Mouse (Mus musculus): ENCODE results near the gene Ky. TPM values are rescaled to one million over a fixed set of nuclear protein-coding genes. Genes with fewer than 3 reads are reported as not detected.

Gene Ky
- total and polyA plus RNA-seq, 3 experiments = not detected

DNA sequence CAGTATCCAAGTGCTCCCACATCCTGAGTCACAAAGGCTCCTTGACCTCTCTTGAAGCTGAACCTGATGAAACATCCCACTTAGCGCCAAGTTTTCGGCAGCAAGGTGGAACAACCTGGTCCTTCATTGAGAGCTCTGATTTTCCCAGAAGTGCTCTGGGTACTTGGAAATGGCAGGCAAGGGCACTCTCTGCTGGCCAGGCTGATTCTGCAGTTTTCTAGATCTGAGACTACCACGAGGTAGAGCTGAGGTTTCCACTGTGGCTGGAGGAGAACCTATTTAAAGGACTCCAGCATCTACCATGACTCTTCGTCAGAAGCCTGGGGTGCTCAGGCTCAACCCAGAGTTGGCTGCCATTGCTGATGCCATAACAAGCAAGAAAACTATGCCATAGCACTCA lies 8.0 kb downstream of the Ky start:
- Histone ChIP-seq H3K27me3 (replicated peaks) (peaks cover 2% of the 10 kb centered on the region), H3K4me3 (replicated peaks in 1 of 3; ENCODE audit: low read depth in 2 of 3, low read length in 2 of 3, poor library complexity in 1 of 3) (no peak overlapping the region), H3K27ac (ENCODE audit: insufficient read depth, low read depth) (no peak overlapping the region), H3K4me1 (ENCODE audit: control insufficient read depth in 1 of 2, insufficient read depth in 2 of 2) (no peaks in the 10 kb centered on the region), H3K36me3 (replicated peaks in 1 of 2; ENCODE audit: control insufficient read depth in 1 of 2, insufficient read depth in 1 of 2, low read length in 1 of 2) (no peaks in the 10 kb centered on the region), H3K4me2 (ENCODE audit: insufficient read depth, low read depth, poor library complexity, severe bottlenecking) (no peak overlapping the region), H3K9me3 (replicated peaks; ENCODE audit: low read length) (peaks cover 67% of the 10 kb centered on the region), H3K9ac (ENCODE audit: insufficient read depth, low read depth) (no peak overlapping the region), H3K79me2 (replicated peaks; ENCODE audit: control insufficient read depth, extremely low read depth, insufficient read depth, poor library complexity, severe bottlenecking) (no peaks in the 10 kb centered on the region)
- DNase-seq (ENCODE audit: extremely low read depth) = no peak
- in situ Hi-C loops (cut with MboI; ENCODE audit: low pct_ligation_motif_present, low pct_unique_long_range_greater_than_20kb, low sequenced_read_pairs) = no loop called here
- dilution Hi-C loops (cut with MboI; ENCODE audit: extremely low pct_ligation_motif_present, extremely low pct_unique_long_range_greater_than_20kb, low sequenced_read_pairs) = no loop called here
- TF ChIP-seq ZNF384 (IDR thresholded peaks at IDR 0.05; ENCODE audit: low read depth, low read length) = no peak
- no peak for TF ChIP-seq RCOR1 (conservative IDR thresholded peaks at IDR 0.05; ENCODE audit: low read depth, low read length)
- no peak for TF ChIP-seq MAX (IDR thresholded peaks at IDR 0.05; ENCODE audit: low read length)
- TF ChIP-seq UBTF (IDR thresholded peaks at IDR 0.05; ENCODE audit: low read depth, low read length) = no peak
- no peak for TF ChIP-seq NRF1 (IDR thresholded peaks at IDR 0.05; ENCODE audit: low read depth, low read length)
- TF ChIP-seq CHD1 (IDR thresholded peaks at IDR 0.05; ENCODE audit: low read depth, low read length) = no peak
- TF ChIP-seq NELFE (IDR thresholded peaks at IDR 0.05; ENCODE audit: low read depth, low read length) = no peak
- TF ChIP-seq TCF12 (IDR thresholded peaks at IDR 0.05; ENCODE audit: low read depth, low read length) = no peak
- TF ChIP-seq ZC3H11A (IDR thresholded peaks at IDR 0.05; ENCODE audit: low read depth, low read length) = no peak
- no peak for TF ChIP-seq CTCF (conservative IDR thresholded peaks at IDR 0.05 in 1 of 2, IDR thresholded peaks at IDR 0.05 in 1 of 2; ENCODE audit: low read depth in 2 of 2, low read length in 2 of 2)
- no peak for TF ChIP-seq MAZ (IDR thresholded peaks at IDR 0.05; ENCODE audit: low read depth, low read length)
- TF ChIP-seq MYC (IDR thresholded peaks at IDR 0.05; ENCODE audit: low read depth, low read length) = no peak
- no peak for TF ChIP-seq ZMIZ1 (IDR thresholded peaks at IDR 0.05; ENCODE audit: low read depth, low read length)
- TF ChIP-seq SMC3 (IDR thresholded peaks at IDR 0.05; ENCODE audit: low read depth, low read length) = no peak
- TF ChIP-seq MAFK (IDR thresholded peaks at IDR 0.05; ENCODE audit: insufficient replicate concordance, low read length) = no peak
- no peak for TF ChIP-seq RAD21 (IDR thresholded peaks at IDR 0.05; ENCODE audit: low read depth, low read length)
- TF ChIP-seq CHD2 (IDR thresholded peaks at IDR 0.05; ENCODE audit: low read length) = no peak
- no peak for TF ChIP-seq PAX5 (IDR thresholded peaks at IDR 0.05; ENCODE audit: low read length)
- TF ChIP-seq USF1 (IDR thresholded peaks at IDR 0.05; ENCODE audit: low read depth, low read length) = no peak

DNA sequence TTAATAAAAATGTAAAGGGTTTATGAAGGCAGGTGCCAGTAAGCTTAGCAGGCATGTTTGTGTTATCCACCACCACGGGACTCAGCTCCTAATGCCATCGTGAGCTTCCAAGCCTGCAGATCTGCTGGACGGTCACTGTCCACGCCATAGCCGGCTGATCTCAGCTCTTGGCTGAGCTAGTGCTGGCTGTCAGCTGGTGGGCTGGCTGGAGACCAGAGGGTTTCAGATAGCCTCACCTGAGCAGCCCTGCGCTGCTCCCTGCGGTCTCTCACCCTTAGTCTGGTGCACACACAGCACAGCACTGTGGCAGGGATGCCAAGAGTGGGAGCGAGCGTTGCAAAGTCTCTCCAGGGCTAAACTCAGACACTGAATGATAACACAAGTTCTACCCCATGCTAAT lies 12.9 kb downstream of the Ky start:
- Histone ChIP-seq H3K27me3 (replicated peaks) (peaks cover 2% of the 10 kb centered on the region), H3K27ac (ENCODE audit: insufficient read depth, low read depth) (no peak overlapping the region), H3K4me1 (ENCODE audit: control insufficient read depth in 1 of 2, insufficient read depth in 2 of 2) (peaks cover 0 to 14% of the 10 kb centered on the region in 2 experiments; a peak in 2 of 4 replicates), H3K9me3 (replicated peaks; ENCODE audit: low read length) (peaks cover 59% of the 10 kb centered on the region), H3K4me2 (ENCODE audit: insufficient read depth, low read depth, poor library complexity, severe bottlenecking) (no peak overlapping the region), H3K4me3 (replicated peaks in 1 of 3; ENCODE audit: low read depth in 2 of 3, low read length in 2 of 3, poor library complexity in 1 of 3) (no peak overlapping the region), H3K9ac (ENCODE audit: insufficient read depth, low read depth) (no peak overlapping the region), H3K36me3 (replicated peaks in 1 of 2; ENCODE audit: control insufficient read depth in 1 of 2, insufficient read depth in 1 of 2, low read length in 1 of 2) (no peaks in the 10 kb centered on the region), H3K79me2 (replicated peaks; ENCODE audit: control insufficient read depth, extremely low read depth, insufficient read depth, poor library complexity, severe bottlenecking) (no peaks in the 10 kb centered on the region)
- DNase-seq (ENCODE audit: extremely low read depth) = no peak
- dilution Hi-C loops (cut with MboI; ENCODE audit: extremely low pct_ligation_motif_present, extremely low pct_unique_long_range_greater_than_20kb, low sequenced_read_pairs) = no loop called here
- TF ChIP-seq MAZ (IDR thresholded peaks at IDR 0.05; ENCODE audit: low read depth, low read length) (no peak), BHLHE40 (IDR thresholded peaks at IDR 0.05; ENCODE audit: low read depth, low read length) (no peak), PAX5 (IDR thresholded peaks at IDR 0.05; ENCODE audit: low read length) (no peak), SIN3A (IDR thresholded peaks at IDR 0.05; ENCODE audit: low read length) (no peak), E2F4 (IDR thresholded peaks at IDR 0.05; ENCODE audit: insufficient replicate concordance, low read depth, low read length) (no peak), ZC3H11A (IDR thresholded peaks at IDR 0.05; ENCODE audit: low read depth, low read length) (no peak), CHD1 (IDR thresholded peaks at IDR 0.05; ENCODE audit: low read depth, low read length) (no peak), TCF12 (IDR thresholded peaks at IDR 0.05; ENCODE audit: low read depth, low read length) (no peak), ELF1 (IDR thresholded peaks at IDR 0.05; ENCODE audit: low read depth, low read length) (no peak), ZMIZ1 (IDR thresholded peaks at IDR 0.05; ENCODE audit: low read depth, low read length) (no peak), USF1 (IDR thresholded peaks at IDR 0.05; ENCODE audit: low read depth, low read length) (no peak), JUN (IDR thresholded peaks at IDR 0.05; ENCODE audit: insufficient read depth, low read depth, low read length) (no peak), UBTF (IDR thresholded peaks at IDR 0.05; ENCODE audit: low read depth, low read length) (no peak), EP300 (IDR thresholded peaks at IDR 0.05; ENCODE audit: low read length) (no peak), CHD2 (IDR thresholded peaks at IDR 0.05; ENCODE audit: low read length) (no peak)
- in situ Hi-C loops (cut with MboI; ENCODE audit: low pct_ligation_motif_present, low pct_unique_long_range_greater_than_20kb, low sequenced_read_pairs) = no loop called here

Data from CH12.LX (cell line).